Mouse (Mus musculus): Measurements from ENCODE around the gene Phkg1.

- TF ChIP-seq CTCF (conservative IDR thresholded peaks at IDR 0.05; ENCODE audit: insufficient read depth, insufficient read length, low read depth, low read length), result no peak
- TF ChIP-seq POLR2A (IDR thresholded peaks at IDR 0.05; ENCODE audit: low read depth, low read length), result no peak
Measured at GRCm38 (mm10) chr5:129886271-129886670, 12.1 kb downstream of the Phkg1 start.

Data from kidney, adult 2 months (tissue).